Mouse (Mus musculus) adrenal gland, adult 18-20 months (tissue): ENCODE results near the gene Gpd1. TPM values are rescaled to one million over a fixed set of nuclear protein-coding genes. Genes with fewer than 3 reads are reported as not detected.
"Not testable (repeated sequence)": the region's sequence is repeated elsewhere in the genome, so short reads cannot be mapped to it uniquely, and the experiment has no call there.

Experiments used
- DNase-seq, 2 experiments: peaks; one replicate each; pipeline ENCODE4 v3.0.0; 2021 to 2022; ENCODE audit warnings: low spot score in 2 of 2
- total RNA-seq, 2 experiments: library from RNA; stranded (reverse); gene quantifications; 1 replicate in 1 of 2; 2 replicates in 1 of 2; pipeline ENCODE4 v1.2.3; 2021

Gene Gpd1
- total RNA-seq, 2 experiments from 2014 or later, result 1,249 to 2,641 TPM

- DNase-seq, result no peak
These were observed 16.9 kb upstream of the Gpd1 start for GRCm38 (mm10) chr15:99700219-99701106.

GRCm38 (mm10) chr15:99701640-99701998 is 15.7 kb upstream of the Gpd1 start:
- not testable (repeated sequence) for DNase-seq

GRCm38 (mm10) chr15:99701999-99702900 is 15.1 kb upstream of the Gpd1 start, which contains the start of gene Smarcd1:
TSS of gene Smarcd1 (plus strand) at chr15:99702129.
- peak; percentile 96 to 97 for DNase-seq

- DNase-seq, result no peak
These were observed 14.2 kb upstream of the Gpd1 start for GRCm38 (mm10) chr15:99703104-99703503.

- DNase-seq, result no peak
These were observed 13.7 kb upstream of the Gpd1 start for GRCm38 (mm10) chr15:99703676-99704040.

GRCm38 (mm10) chr15:99704041-99704681 is 13.2 kb upstream of the Gpd1 start:
- DNase-seq, result peak in 1 of 2 experiments; percentile 30

- peak in 1 of 2 experiments; percentile 36 for DNase-seq
These were observed 12.4 kb upstream of the Gpd1 start for GRCm38 (mm10) chr15:99704881-99705280.

- peak in 1 of 2 experiments; percentile 65 for DNase-seq
These were observed 11.8 kb upstream of the Gpd1 start, which contains the start of gene Gm17349 for GRCm38 (mm10) chr15:99705440-99706048. TSS of gene Gm17349 (minus strand) at chr15:99705490.

- DNase-seq, result no peak
These were observed 9.1 kb upstream of the Gpd1 start for GRCm38 (mm10) chr15:99708176-99708575.

- DNase-seq, result no peak
These were observed 6.8 kb upstream of the Gpd1 start for GRCm38 (mm10) chr15:99710221-99711190.

- DNase-seq, result no peak
These were observed 5.8 kb upstream of the Gpd1 start for GRCm38 (mm10) chr15:99711491-99711890.

GRCm38 (mm10) chr15:99712666-99713559 is 4.4 kb upstream of the Gpd1 start:
- DNase-seq, result no peak

GRCm38 (mm10) chr15:99713569-99713968 is 3.7 kb upstream of the Gpd1 start:
- peak in 1 of 2 experiments; percentile 36 for DNase-seq

- peak in 1 of 2 experiments; percentile 48 for DNase-seq
These were observed 3.1 kb upstream of the Gpd1 start for GRCm38 (mm10) chr15:99714206-99714605.

GRCm38 (mm10) chr15:99714858-99715257 is 2.5 kb upstream of the Gpd1 start:
- peak; percentile 63 to 72 for DNase-seq

- DNase-seq, result no peak
These were observed 1.9 kb upstream of the Gpd1 start for GRCm38 (mm10) chr15:99715361-99715865.

- no peak for DNase-seq
These were observed 1.2 kb upstream of the Gpd1 start for GRCm38 (mm10) chr15:99715982-99716746.
